Mouse (Mus musculus): Measurements from ENCODE around the gene Foxn3.

Gene Foxn3

GRCm38 (mm10) chr12:99319171-99319570 is 244.2 kb downstream of the Foxn3 start:
- DNase-seq: no peak

GRCm38 (mm10) chr12:99315931-99316330 is 247.5 kb downstream of the Foxn3 start:
- DNase-seq: no peak

- DNase-seq: no peak
Measured at GRCm38 (mm10) chr12:99314817-99315216, 248.6 kb downstream of the Foxn3 start.

- DNase-seq: no peak
Measured at GRCm38 (mm10) chr12:99311303-99311702, 252.1 kb downstream of the Foxn3 start.

- DNase-seq: no peak
Measured at GRCm38 (mm10) chr12:99309937-99310336, 253.4 kb downstream of the Foxn3 start.

GRCm38 (mm10) chr12:99308541-99309089 is 254.8 kb downstream of the Foxn3 start:
- no peak for DNase-seq

GRCm38 (mm10) chr12:99306536-99307204 is 256.7 kb downstream of the Foxn3 start:
- no peak for DNase-seq

- DNase-seq: no peak
Measured at GRCm38 (mm10) chr12:99305784-99306535, 257.4 kb downstream of the Foxn3 start.

GRCm38 (mm10) chr12:99305324-99305723 is 258.1 kb downstream of the Foxn3 start:
- DNase-seq: no peak

- DNase-seq: no peak
Measured at GRCm38 (mm10) chr12:99304056-99304455, 259.3 kb downstream of the Foxn3 start.

GRCm38 (mm10) chr12:99303581-99303980 is 259.8 kb downstream of the Foxn3 start:
- no peak for DNase-seq

GRCm38 (mm10) chr12:99299900-99300299 is 263.5 kb downstream of the Foxn3 start:
- no peak for DNase-seq

- DNase-seq: no peak
Measured at GRCm38 (mm10) chr12:99298851-99299600, 264.4 kb downstream of the Foxn3 start.

GRCm38 (mm10) chr12:99298242-99298641 is 265.1 kb downstream of the Foxn3 start:
- no peak for DNase-seq

- no peak for DNase-seq
Measured at GRCm38 (mm10) chr12:99297792-99298191, 265.6 kb downstream of the Foxn3 start.

GRCm38 (mm10) chr12:99293532-99293931 is 269.9 kb downstream of the Foxn3 start:
- no peak for DNase-seq

GRCm38 (mm10) chr12:99292152-99292551 is 271.2 kb downstream of the Foxn3 start:
- DNase-seq: no peak

GRCm38 (mm10) chr12:99287081-99287480 is 276.3 kb downstream of the Foxn3 start:
- no peak for DNase-seq

GRCm38 (mm10) chr12:99286662-99287061 is 276.7 kb downstream of the Foxn3 start:
- no peak for DNase-seq

- no peak for DNase-seq
Measured at GRCm38 (mm10) chr12:99285656-99286055, 277.7 kb downstream of the Foxn3 start.

- DNase-seq: no peak
Measured at GRCm38 (mm10) chr12:99285199-99285598, 278.2 kb downstream of the Foxn3 start.

GRCm38 (mm10) chr12:99284419-99285069 is 278.8 kb downstream of the Foxn3 start:
- DNase-seq: no peak

GRCm38 (mm10) chr12:99280826-99281225 is 282.6 kb downstream of the Foxn3 start:
- DNase-seq: no peak

Measured in right cerebral cortex, postnatal 14 days (tissue).